Mouse (Mus musculus): ENCODE results near the gene Dcaf6.

Dcaf6 gene

DNA sequence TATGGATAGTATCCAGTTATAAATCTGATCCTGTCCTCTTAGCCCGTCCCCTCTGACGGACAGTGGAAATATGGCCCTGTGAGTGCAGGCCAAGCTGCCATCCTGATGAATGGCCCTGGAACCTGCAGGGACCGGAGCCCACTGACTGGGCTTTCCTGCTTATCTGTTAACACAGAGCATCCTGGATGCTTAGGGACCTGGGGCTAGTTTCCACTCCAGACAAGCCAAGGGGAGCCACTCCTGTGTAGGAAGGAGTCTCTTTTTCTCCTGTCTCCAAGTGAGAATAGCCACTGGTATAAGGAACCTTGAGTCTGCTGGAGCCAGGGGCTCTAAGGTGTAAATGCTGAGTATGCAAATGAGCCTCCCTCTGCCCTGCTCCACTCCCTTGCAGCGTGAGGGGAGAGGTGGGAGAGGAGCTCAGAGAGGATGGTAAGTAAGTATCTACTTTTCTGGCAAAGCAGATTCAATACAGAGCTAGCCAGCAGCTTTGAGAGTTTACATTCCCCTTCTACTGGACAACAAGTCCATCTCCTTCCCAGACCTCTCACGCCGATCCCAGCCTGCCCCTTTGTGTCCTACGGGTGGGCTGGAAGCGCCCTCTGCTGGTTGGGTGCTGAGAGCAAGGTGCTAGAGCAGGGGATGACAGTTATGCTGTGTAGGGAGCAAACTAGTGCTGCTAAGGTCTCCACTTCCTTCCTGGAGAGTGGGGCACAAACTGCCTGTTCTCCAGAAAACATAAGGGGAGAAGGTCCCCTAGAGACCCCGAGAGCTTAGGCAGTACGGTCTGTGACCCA is 139.9 kb downstream of the Dcaf6 start:
- peak; percentile 80 for DNase-seq

DNA sequence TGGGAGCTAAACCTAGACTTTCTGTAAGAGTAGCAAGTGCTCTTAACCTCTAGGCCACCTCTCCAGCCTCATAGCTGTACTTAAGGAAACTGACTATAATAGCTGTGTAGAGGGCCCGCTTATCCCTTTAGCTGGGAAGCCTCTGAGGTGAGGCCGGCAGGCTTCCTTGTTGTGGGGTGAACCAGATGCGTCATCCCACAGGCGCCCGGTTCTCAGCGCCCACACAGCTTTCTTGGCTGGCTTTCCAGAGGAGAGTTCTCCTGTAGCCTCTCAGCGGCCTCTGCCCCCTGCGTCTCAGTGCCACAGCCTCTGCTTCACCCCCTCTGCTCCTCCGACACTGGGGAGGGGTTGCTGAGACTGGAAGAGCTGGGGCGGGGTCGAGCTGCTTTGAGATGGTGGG is 143.9 kb downstream of the Dcaf6 start:
- DNase-seq: no peak

DNA sequence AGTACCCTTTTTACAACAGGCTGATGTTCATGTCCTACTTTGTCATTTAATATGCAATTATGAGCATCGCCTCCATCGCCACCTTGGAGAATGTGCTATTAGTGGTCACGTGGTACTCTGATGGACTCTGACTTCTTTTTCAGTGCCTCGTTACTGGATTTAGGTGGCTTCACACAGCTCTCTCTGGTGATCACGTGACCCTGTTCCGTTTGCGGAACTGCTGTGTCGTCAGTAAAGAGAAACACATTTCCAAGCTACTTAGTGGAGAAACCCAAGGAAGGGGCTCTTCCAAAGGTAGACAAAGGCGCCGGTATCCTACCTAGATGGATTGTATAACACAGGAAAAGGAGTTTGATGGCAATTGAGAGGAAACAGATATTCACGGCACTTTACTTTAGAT is 152.1 kb downstream of the Dcaf6 start:
- DNase-seq: no peak

DNA sequence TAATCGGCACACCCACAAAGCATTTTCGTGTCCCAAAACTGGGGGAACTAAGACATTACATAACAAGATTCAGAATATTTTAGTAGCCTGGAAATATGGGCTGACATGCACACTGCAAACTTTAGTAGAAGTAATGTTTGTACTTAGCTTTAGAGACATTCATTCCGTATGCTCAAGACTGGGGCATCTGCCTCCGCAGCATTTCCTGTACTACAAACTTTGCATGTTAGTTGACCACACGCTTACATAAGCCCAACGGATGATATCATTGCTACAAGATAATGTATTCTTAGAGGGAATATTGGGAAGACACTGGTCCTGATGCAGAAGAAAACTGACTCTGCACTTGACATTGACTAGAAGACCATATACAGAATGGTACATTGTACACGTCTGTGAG is 155.9 kb downstream of the Dcaf6 start:
- DNase-seq: no peak

DNA sequence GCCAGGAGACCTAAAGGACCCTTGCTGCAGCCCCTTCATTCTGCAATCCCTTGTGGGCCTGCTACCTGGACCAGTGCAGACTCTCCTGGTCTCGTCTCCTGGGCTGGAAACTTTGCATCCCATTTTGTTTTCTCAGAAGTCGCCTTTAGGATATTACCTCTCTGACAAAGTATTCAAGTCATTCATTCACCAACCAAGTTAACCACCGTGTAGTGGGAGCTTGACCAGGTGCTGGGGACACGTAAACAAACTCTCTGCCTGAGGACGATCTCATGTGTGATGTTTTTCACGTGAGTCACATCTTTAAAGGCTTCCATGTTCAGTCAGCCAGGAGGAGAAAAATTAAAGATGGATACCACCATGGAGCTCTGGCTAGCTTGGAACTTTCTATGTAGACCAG is 157.1 kb downstream of the Dcaf6 start:
- no peak for DNase-seq

DNA sequence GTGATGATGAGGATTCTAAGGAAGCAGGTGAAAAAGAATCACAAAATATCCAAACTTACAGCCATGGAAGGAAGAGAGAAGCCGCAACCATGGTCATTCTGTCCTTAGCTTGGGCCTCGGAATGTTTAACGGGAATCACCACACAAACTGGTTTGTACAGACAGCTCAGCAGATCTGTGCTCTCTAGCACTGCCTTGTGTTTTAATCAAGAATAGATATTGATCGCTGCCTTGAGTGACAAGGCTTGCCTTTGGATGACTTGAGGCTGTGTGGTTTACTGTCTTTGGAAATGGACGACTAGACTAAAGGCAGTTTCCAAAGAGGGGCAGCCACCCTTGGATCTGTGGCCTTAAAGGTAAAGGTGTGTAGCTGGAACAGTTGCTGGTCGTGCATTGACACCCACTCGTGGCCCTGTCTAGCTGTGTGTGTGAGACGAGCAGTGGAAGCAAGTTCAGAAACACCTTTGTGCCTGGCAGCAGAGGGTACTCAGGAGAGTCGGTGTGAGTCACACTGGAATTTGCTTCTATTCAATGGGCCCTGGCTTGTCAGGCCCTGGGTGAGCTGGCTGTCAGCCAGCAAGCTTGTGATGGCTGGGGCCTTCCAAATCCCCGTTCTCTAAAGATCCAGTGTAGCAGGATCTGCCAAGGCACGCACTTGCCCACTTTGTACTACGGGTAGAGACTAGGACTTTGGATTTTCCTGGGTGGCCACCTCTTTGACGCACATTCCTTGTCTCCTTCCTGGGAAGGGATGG is 157.6 kb downstream of the Dcaf6 start:
- no peak for DNase-seq

DNA sequence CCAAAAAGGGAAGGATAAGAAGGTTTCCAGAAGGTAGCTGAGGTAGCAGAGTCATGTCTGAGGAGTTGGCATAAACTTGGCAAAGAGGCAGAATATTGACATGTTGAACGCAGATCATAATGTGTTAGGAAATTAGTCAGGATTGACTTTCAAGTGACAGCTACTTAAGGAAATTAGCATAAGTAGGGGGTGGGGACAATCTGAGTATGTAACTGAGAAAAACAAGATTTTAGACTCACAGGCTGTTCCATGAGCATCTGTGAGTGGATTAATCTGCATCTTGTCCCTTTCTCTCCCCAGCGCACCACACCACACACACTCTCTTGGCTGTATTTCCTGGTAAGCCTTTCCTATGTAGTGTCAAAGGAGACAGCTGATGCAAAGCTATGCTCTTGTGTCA is 158.7 kb downstream of the Dcaf6 start:
- no peak for DNase-seq

DNA sequence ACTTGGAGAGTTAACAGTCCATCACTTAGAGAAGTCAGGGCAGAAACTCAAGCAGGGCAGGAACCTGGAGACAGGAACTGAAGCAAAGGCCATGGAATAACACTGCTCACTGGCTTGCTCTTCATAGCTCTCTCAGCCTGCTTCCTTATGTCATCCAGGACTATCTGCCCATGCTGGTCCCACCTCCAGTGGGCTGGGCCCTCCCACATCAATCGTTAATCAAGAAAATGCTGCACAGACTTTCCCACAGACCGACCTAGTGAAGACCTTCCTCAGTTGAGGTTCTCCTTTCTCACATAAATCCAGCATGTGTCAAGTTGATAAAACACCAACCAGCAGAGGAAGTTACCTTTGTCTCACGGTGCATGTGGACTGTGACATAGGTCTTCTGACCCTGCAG is 159.2 kb downstream of the Dcaf6 start:
- no peak for DNase-seq

DNA sequence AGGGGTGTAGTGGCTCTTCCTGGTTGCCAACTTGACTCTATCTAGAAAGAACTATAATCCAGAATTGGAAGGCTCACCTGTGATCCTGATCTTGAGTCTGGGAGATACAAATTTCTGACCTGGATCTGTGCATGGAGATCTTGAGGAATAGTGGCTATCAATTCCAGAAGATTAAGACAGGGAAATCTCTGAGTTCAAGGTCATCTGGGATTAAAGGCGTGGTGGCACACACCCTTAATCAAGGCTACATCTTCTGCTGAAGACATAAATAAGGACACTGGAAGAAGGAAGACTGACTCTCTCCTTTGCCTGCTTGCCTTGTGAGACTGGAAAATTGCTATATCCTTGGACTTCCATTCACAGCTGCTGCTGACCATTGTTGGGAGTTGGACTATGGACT is 164.8 kb downstream of the Dcaf6 start, which contains the start of gene Gpr161:
TSS of gene Gpr161 (plus strand) at position 301 of the 400 bp plus-strand sequence.
- no peak for DNase-seq

DNA sequence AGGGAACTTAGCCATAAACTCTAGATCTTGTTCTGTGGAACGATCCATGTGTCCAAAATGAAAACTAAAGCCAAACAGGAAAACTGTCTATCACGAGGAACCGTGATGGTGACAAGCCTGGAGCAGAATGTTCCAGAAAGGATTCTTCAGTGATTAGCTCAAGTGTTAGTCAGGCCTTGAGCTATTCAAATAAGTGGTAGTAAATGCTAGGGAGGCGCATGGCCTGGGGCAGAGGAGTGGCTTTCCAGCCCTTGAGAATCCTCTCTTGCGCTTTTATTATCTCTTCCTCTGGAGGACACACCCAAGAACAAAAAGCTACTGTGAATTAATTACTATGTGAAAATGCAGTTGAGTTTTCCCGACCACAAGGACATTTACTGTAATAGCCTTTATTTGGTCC is 168.7 kb downstream of the Dcaf6 start:
- no peak for DNase-seq

DNA sequence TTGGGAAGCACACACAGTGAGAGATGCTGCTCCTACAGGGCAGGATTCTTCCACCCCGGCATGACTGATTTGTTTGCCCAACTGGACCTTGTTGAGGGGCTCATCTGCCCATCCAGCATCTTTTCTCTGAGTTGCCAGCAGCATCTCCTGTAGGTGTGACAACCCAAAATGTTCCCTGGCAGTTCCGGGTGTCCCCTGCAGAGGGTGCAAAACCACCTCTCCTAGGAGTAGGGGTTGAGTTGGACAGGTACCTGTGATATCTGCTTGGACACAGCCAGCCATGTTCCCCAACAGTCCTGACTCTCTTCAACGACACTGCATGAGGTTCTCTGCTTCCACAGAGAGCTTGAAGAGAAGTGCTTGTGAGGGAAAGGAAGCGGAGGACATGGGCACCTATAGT is 170.4 kb downstream of the Dcaf6 start:
- DNase-seq: peak; percentile 46

DNA sequence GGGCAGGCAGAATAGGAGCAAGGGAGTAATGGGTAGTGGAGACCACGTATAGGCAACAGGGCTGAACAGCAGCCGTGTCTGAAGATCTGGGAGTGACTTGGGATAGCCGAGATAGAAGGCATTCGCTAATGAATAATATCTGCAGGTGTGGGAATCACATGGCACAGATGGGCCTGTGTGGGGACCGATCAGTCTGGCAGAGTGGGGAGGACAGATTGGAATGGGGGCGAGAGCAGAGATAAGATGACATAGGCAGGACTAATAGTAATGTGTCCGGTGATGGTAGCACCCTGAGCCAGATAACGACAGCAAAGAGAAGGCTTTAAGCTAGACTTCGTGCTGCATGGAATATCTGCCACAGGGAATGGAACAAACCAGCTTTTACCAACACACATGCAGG is 172.1 kb downstream of the Dcaf6 start:
- no peak for DNase-seq

DNA sequence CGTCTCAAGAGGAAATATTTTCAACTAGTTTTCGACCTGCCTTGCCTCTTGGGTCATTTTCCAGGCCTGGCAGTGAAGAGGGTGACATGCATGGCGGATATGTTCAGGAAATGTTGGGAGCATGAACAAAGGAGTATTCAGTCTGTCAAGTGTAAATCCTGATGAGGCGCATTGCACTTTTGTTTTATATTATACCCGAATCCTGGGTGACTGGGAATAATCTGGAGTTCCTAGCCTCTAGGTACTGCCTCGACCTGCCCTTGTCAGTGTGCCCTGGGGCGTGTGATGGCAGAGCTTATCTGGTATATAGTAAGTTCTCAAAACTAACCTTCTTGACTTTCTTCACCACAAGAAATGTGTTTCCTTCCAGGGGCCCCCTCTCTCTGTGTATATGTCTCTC is 176.2 kb downstream of the Dcaf6 start:
- DNase-seq: no peak

DNA sequence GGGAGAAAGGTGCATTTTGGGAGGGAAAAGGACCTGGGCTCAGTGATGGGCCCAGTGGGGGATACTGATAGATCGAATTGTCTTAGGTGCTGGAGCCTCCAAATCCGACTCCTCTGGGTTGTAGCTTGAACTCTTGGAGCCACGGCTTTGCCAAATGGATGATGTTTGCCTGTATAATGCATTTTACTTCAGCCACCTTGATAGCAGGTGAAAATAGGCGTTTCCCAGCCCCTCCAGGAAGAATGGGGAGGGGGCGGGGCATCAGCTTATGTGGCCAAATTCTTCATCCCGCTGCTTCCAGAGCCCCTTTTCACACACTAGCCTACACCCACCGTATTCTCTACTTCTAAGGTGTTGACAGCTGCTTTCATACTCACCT is 177.3 kb downstream of the Dcaf6 start:
- no peak for DNase-seq

DNA sequence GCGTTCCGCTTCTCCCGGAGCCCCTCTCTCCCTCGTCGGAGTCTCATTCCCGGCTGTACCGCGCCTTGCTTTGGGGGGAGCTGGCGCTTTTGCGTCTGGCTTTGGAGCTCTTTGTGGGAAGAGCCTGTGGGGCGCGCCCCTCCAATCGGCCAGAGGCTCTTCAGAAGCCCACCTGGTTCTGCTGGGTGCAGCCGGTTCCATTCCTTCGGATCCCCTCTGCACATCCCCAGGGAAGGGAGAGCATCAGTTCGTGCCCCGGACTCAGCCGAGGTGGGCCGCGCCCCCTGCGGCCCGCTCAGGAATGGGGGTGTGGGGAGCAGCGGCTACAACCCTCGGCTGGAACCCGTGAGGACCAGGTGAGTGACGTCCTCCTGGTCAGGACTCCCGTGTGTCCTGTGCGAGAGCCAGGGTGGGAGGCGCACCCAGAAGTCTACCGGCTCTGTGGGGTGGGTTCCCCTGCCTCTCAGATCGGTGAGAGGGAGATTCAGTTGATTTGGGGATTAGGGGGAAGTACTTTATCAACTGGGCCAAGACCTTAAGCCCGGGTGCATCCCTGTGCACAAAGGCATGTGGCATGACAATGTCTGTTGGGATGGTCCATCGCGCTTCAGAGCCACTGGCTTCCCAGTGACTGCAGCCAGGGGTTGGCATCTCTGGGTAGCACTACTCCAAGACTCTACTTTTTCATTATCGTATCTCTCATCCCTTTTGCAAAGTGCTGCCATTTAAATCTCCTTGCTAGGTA is 177.9 kb downstream of the Dcaf6 start:
- DNase-seq: no peak

DNA sequence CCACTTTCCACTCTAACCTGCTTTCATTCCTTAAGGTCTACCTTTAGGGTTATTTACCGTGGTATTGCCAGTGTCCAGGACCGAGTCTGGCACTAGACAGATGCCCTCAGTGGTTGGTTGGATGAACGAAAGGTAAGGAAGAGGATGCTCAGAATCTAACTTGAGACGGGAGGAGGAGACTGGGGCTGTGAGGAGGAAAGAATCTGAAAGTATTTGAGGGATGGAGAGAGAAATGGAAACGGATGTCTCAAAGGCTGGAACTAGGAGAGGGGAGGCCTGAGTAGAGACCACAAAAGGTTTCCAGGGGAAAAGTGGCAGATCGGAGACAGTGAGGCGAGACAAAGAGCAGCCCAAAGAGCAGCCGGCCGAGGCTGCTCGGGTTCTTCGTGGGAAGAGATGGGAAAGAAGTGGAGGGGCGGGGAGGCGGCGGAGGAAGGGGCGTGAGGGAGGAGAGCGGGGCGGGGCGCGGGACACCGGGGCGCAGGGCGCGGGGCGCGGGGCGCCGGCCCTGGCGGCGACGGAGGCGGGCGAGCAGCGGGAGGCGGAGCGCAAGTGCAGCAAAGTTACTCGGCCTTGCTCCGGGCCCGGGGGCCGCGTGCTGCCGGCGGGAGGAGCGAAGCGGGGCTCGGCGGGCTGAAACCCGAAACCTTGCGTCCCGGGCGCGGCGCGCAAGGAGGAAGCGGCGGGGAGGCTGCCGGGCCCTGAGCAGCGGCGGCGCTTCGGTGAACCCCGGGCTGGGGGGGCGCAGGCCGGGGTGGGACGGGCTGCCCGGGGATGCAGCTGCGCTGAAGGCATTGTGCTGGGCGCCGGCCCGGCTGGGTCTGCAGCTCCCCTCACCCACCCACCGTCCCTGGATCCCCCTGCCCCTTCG is 178.7 kb downstream of the Dcaf6 start:
- peak; percentile 60 for DNase-seq

DNA sequence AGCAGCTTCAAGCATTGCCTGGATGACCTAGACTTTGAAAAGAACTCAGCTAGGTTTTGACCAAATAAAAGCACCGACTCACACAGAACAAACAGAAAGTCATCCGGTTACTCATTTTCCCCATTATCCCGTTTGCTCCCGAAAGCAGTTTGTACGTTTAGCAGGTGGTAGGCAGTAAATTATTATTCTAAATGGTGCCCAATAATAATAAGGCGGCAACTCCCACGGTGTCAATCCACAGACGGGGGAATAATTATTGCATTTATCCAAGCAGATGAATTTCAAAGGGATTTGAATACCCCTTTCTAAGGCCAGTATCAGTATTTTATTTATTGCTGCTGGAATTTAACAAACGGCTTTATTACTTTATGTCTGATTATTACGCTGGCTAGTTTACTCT is 179.5 kb downstream of the Dcaf6 start:
- DNase-seq: no peak
